Mouse (Mus musculus) cerebellum, adult 2 months (tissue): ENCODE data around the gene Ube2e2.

Experiments
- CTCF ChIP-seq: fragments of 200-500 bp; IDR thresholded peaks from 2 replicates; pipeline ENCODE4 v1.5.1; 2011; ENCODE audit warnings: low read depth, mild to moderate bottlenecking, control low read depth, low read length, moderate library complexity, borderline replicate concordance; ENCODE audit not compliant: insufficient read depth
- POLR2A ChIP-seq: fragments of 200-500 bp; IDR thresholded peaks from 2 replicates; pipeline ENCODE4 v1.6.1; 2011; ENCODE audit warnings: low read length, control low read depth, borderline replicate concordance; ENCODE audit not compliant: insufficient read depth

DNA sequence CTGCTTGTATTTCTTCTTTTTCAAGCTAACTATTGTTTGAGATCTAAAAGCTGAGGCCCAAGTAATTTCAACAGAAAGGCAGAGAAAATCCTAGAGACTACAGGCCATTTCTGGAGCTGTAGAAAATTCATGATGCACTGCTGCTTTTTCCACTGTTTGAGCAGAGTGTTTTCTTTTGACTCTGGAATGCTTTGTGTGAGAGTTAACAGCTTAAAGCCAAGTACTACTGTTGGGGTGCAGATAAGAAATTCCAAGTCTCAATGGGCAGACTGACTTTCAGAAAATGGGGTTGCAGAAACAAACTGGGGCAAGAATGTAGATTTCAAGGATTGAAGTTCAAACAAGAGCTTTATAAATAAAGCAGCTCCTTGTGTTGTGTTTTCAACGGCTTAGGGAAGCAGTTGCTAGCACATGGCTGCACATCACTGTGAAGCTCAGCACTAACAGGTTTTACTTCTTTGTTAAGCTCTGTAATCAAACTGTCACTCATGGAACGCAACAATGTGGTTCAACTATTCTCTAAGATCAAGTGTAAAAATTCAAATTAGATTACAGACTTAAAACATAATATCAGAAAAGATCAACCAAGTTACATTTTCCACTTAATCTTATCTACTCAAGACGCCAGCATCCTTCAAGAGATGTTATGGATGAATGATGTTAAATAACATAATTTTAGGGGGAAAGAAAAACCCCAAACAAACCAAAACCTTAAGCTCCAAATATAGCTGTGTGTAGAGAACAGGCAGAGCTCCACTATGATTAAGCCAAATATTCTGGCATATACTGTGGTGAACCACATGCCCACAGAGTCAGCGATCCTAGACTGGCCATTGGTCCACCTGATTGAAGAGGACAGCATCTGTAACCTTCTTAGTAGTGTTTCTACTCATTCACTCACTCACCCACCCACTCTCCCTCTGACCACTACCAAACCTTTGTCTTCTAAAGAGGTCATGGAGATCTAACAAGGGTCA is 236.0 kb downstream of the Ube2e2 start:
- no peak for TF ChIP-seq CTCF
- TF ChIP-seq POLR2A, result no peak
